Comparison of ENCODE assay signal across 8 mouse cellular contexts in genomic region chr15:102257202-102258075, GRCm38 (mm10). TPM values are rescaled to one million over a fixed set of nuclear protein-coding genes. Genes with fewer than 3 reads are reported as not detected.
DNase-seq lines count a peak whose midpoint lies in the region; ATAC-seq and TF ChIP-seq lines count a peak whose summit lies in the region.

TSS of gene Rarg (minus strand) at chr15:102257517.

- no peak for DNase-seq in liver, adult 2 months (ENCODE audit: extremely low read depth, low read depth, low spot score)
- no peak for DNase-seq in liver
- peak; percentile 63 for DNase-seq in adrenal gland, postnatal 25 days
- DNase-seq in limb, embryonic 10.5 days (ENCODE audit: low spot score) = peak; percentile 78

- peak within 1 kb of the TSS; percentile 93 for H3K4me2 ChIP-seq in forebrain, embryonic 13.5 days
- peak within 1 kb of the TSS; percentile 91 for H3K4me2 ChIP-seq in hindbrain, embryonic 12.5 days (replicated peaks)
- peak within 1 kb of the TSS; percentile 86 for H3K4me2 ChIP-seq in midbrain, embryonic 12.5 days (replicated peaks)

- H3K9me3 ChIP-seq in forebrain, embryonic 13.5 days (replicated peaks) = no peaks in the 10 kb centered on the region
- no peaks in the 10 kb centered on the region for H3K9me3 ChIP-seq in hindbrain, embryonic 12.5 days (replicated peaks)
- no peaks in the 10 kb centered on the region for H3K9me3 ChIP-seq in limb, embryonic 10.5 days (replicated peaks)
- no peaks in the 10 kb centered on the region for H3K9me3 ChIP-seq in midbrain, embryonic 12.5 days

- no peaks in the 10 kb centered on the region for H3K79me2 ChIP-seq in liver, adult 2 months (ENCODE audit: control insufficient read depth, insufficient read depth, low read length)

- no peaks in the 10 kb centered on the region for H3K36me3 ChIP-seq in liver, adult 2 months (ENCODE audit: control insufficient read depth, insufficient read depth, low read length)
- H3K36me3 ChIP-seq in forebrain, embryonic 13.5 days (ENCODE audit: poor library complexity, severe bottlenecking) = no peaks in the 10 kb centered on the region
- no peaks in the 10 kb centered on the region for H3K36me3 ChIP-seq in hindbrain, embryonic 12.5 days
- peaks cover 31% of the 10 kb centered on the region for H3K36me3 ChIP-seq in limb, embryonic 10.5 days
- H3K36me3 ChIP-seq in midbrain, embryonic 12.5 days = no peaks in the 10 kb centered on the region

- peak within 1 kb of the TSS; percentile 81 for H3K9ac ChIP-seq in liver, adult 2 months (ENCODE audit: low read depth, low read length)
- H3K9ac ChIP-seq in forebrain, embryonic 13.5 days = peak within 1 kb of the TSS; percentile 70
- peak within 1 kb of the TSS; percentile 75 for H3K9ac ChIP-seq in hindbrain, embryonic 12.5 days
- H3K9ac ChIP-seq in midbrain, embryonic 12.5 days (replicated peaks) = peak within 1 kb of the TSS; percentile 52

- 6% methylated on average over 40 of the region's 46 CpGs for WGBS in liver, adult 2 months
- WGBS in forebrain, embryonic 13.5 days = under 1% methylated on average over 36 of the region's 46 CpGs
- WGBS in hindbrain, embryonic 12.5 days = under 1% methylated on average over 40 of the region's 46 CpGs
- WGBS in limb, embryonic 10.5 days = under 1% methylated on average over 37 of the region's 46 CpGs
- WGBS in midbrain, embryonic 12.5 days = under 1% methylated on average over 40 of the region's 46 CpGs

- H3K27ac ChIP-seq in liver, adult 2 months (replicated peaks; ENCODE audit: insufficient read depth, low read depth, low read length) = 0 out of 2 replicates have a peak within 1 kb of the TSS, but pooled peaks have one; percentile 12
- H3K27ac ChIP-seq in forebrain, embryonic 13.5 days = no peak within 1 kb of the TSS; the same call in 1 of the 2 replicates
- H3K27ac ChIP-seq in hindbrain, embryonic 12.5 days = peak within 1 kb of the TSS; percentile 83
- H3K27ac ChIP-seq in limb, embryonic 10.5 days = peak within 1 kb of the TSS; percentile 98
- peak within 1 kb of the TSS; percentile 7; the same call in 1 of the 2 replicates for H3K27ac ChIP-seq in midbrain, embryonic 12.5 days (replicated peaks)

- ATAC-seq in forebrain, embryonic 13.5 days = 0 out of 2 replicates have a peak, but pooled peaks have one; percentile 39
- ATAC-seq in hindbrain, embryonic 12.5 days (ENCODE audit: low FRiP score) = no peak
- ATAC-seq in midbrain, embryonic 12.5 days (ENCODE audit: low FRiP score, low read depth) = peak; percentile 23; the same call in 1 of the 2 replicates
- no peak for ATAC-seq in erythroid progenitor cell, adult 5-6 weeks (replicated peaks; ENCODE audit: low FRiP score, poor library complexity, severe bottlenecking)

- no peaks in the 10 kb centered on the region for H3K4me1 ChIP-seq in liver, adult 2 months (ENCODE audit: control insufficient read depth, insufficient read depth, low read length)
- H3K4me1 ChIP-seq in forebrain, embryonic 13.5 days = peaks cover 30% of the 10 kb centered on the region
- H3K4me1 ChIP-seq in hindbrain, embryonic 12.5 days = peaks cover 29% of the 10 kb centered on the region
- peaks cover 82% of the 10 kb centered on the region for H3K4me1 ChIP-seq in limb, embryonic 10.5 days
- peaks cover 23% of the 10 kb centered on the region for H3K4me1 ChIP-seq in midbrain, embryonic 12.5 days

- TF ChIP-seq CTCF in liver, adult 2 months (IDR thresholded peaks at IDR 0.05; ENCODE audit: low read depth, low read length) = no peak

- H3K4me3 ChIP-seq in liver, adult 2 months (ENCODE audit: insufficient read depth, low read depth, low read length) = peak within 1 kb of the TSS; percentile 69
- peak within 1 kb of the TSS; percentile 52 for H3K4me3 ChIP-seq in forebrain, embryonic 13.5 days
- H3K4me3 ChIP-seq in hindbrain, embryonic 12.5 days = peak within 1 kb of the TSS; percentile 56
- H3K4me3 ChIP-seq in limb, embryonic 10.5 days = peak within 1 kb of the TSS; percentile 88
- H3K4me3 ChIP-seq in midbrain, embryonic 12.5 days = peak within 1 kb of the TSS; percentile 54

- TF ChIP-seq POLR2A in liver, adult 2 months (IDR thresholded peaks at IDR 0.05; ENCODE audit: extremely low read depth, insufficient read depth, low read length) = no peak

- H3K27me3 ChIP-seq in liver, adult 2 months (ENCODE audit: control insufficient read depth, insufficient read depth, low read length) = 0 out of 2 replicates have a peak, but pooled peaks cover 3% of the 10 kb centered on the region
- H3K27me3 ChIP-seq in forebrain, embryonic 13.5 days = peaks cover 57% of the 10 kb centered on the region
- H3K27me3 ChIP-seq in hindbrain, embryonic 12.5 days = peaks cover 73% of the 10 kb centered on the region
- no peaks in the 10 kb centered on the region; the same call in 1 of the 2 replicates for H3K27me3 ChIP-seq in limb, embryonic 10.5 days (ENCODE audit: low read depth, poor library complexity, severe bottlenecking)
- peaks cover 85% of the 10 kb centered on the region for H3K27me3 ChIP-seq in midbrain, embryonic 12.5 days

RNA-seq across cellular contexts. Expression of gene Rarg, which starts in this region (rescaled TPM):
- total RNA-seq in liver, adult 2 months (2014; rRNA removed) = 1.5 and 2.0 TPM in 2 replicates
- 5.3 and 6.0 TPM in 2 replicates for polyA plus RNA-seq in liver, adult 2 months (2012; rRNA removed)
- 21.5 and 25.7 TPM in 2 replicates for total RNA-seq in adrenal gland, postnatal 25 days (2021)
- 3.2 and 4.2 TPM in 2 replicates for polyA plus RNA-seq in forebrain, embryonic 13.5 days (2015; fragmentation: Nextera tagmentation; extraction: Ambion mirVana)
- 42.2 and 45.6 TPM in 2 replicates for polyA plus RNA-seq in hindbrain, embryonic 12.5 days (2016; fragmentation: Nextera tagmentation; extraction: Ambion mirVana)
- 111 and 148 TPM in 2 replicates for polyA plus RNA-seq in limb, embryonic 10.5 days (2016; fragmentation: Nextera tagmentation; extraction: Ambion mirVana)
- polyA plus RNA-seq in midbrain, embryonic 12.5 days (2016; fragmentation: Nextera tagmentation; extraction: Ambion mirVana) = 13.6 and 19.2 TPM in 2 replicates
- 4.6 and 9.4 TPM in 2 replicates for total RNA-seq in erythroid progenitor cell, adult 5-6 weeks (2015; ENCODE audit: low replicate concordance)
- total RNA-seq in erythroid progenitor cell, adult 5-6 weeks (2017; ENCODE audit: low replicate concordance) = 2.6 and 3.6 TPM in 2 replicates

Comparison
In these comparisons a context has a peak if more than half of its experiments do, and no peak if none do; other contexts are left out.
1. DNase-seq: peak in adrenal gland, postnatal 25 days (single experiment) and limb, embryonic 10.5 days (single experiment); none in liver, adult 2 months (single experiment) and liver (single experiment).
2. ATAC-seq: peak in forebrain, embryonic 13.5 days (single experiment) and midbrain, embryonic 12.5 days (single experiment); none in hindbrain, embryonic 12.5 days (single experiment) and erythroid progenitor cell, adult 5-6 weeks (single experiment).
3. Peak in every context shown above with its lines, with median percentiles within 50 percentile points of each other: H3K4me3 ChIP-seq, H3K9ac ChIP-seq and H3K4me2 ChIP-seq.